Mouse (Mus musculus) embryonic facial prominence, embryonic 10.5 days (tissue): Measurements from ENCODE around the gene Wdr20. TPM values are rescaled to one million over a fixed set of nuclear protein-coding genes. Genes with fewer than 3 reads are reported as not detected.

Source experiments
- DNase-seq: peaks from one replicate; pipeline ENCODE4 v3.0.0-alpha.2; 2017; ENCODE audit warnings: low spot score
- H3K27ac ChIP-seq: fragments of 300-500 bp; sonication (generic); replicated peaks from 2 replicates; pipeline ENCODE4 v1.5.1; 2016; ENCODE audit warnings: mild to moderate bottlenecking
- H3K27me3 ChIP-seq: fragments of 300-500 bp; sonication (generic); replicated peaks from 2 replicates; pipeline ENCODE4 v1.6.1; 2016; ENCODE audit warnings: low read depth, mild to moderate bottlenecking; ENCODE audit not compliant: poor library complexity, severe bottlenecking
- H3K36me3 ChIP-seq: fragments of 300-500 bp; sonication (generic); replicated peaks from 2 replicates; pipeline ENCODE4 v1.6.1; 2016; ENCODE audit warnings: mild to moderate bottlenecking, moderate library complexity
- H3K4me1 ChIP-seq: fragments of 300-500 bp; sonication (generic); 2 replicates; pipeline ENCODE4 v1.6.1; 2016
- H3K4me3 ChIP-seq: fragments of 300-500 bp; sonication (generic); 2 replicates; pipeline ENCODE4 v1.5.1; 2016; ENCODE audit warnings: mild to moderate bottlenecking, moderate library complexity
- H3K9me3 ChIP-seq: fragments of 300-500 bp; sonication (generic); 2 replicates; pipeline ENCODE4 v1.6.1; 2016; ENCODE audit warnings: mild to moderate bottlenecking
- WGBS: fragments of 180-500 bp; shearing (Covaris S2); methylation state at CpG from one replicate; pipeline ENCODE4 v1.1.7; 2016; 5-methylcytosine and 5-hydroxymethylcytosine counted together
- polyA plus RNA-seq: library from polyadenylated mRNA; unstranded; fragments of >200 nt; fragmentation: Nextera tagmentation; extraction: Ambion mirVana; gene quantifications from 2 replicates; pipeline ENCODE4 v1.2.1, GENCODE M21; 2016

Wdr20 gene
- polyA plus RNA-seq, 1 experiment from 2014 or later, result 24.1 TPM

DNA sequence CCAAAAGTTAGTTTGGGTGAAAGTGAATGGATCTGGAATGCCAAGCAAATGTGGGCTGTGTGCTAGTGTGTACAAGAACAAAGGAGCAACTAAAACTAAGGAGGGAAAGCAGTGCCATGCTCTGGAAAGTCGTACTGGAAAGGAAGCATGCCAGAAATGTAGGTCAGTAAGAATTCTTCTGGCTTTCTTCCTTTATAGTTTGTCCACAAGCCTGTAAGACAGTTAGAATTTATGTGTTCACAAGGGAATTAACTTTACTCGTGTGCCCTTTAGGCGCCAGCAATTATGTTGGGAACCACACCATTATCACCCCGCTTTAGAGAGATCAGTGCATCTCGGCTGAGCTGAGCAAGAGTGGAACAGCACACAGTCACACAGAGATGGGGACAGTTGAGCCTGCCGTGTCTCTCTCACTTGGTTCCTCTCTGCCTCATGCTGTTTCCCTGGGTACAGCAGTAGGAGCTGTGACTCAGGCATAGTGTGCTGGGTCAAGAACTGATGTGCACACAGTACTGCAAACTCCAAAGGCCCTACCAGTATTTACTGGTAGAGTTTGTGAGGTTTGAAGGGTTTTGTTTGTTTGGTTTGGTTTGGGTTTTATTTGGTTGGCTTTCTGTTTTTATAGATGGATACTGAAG, 32.0 kb downstream of the Wdr20 start:
- Histone ChIP-seq H3K36me3 (no peaks in the 10 kb centered on the region), H3K27me3 (no peaks in the 10 kb centered on the region), H3K9me3 (no peaks in the 10 kb centered on the region), H3K4me3 (no peak overlapping the region), H3K27ac (no peak overlapping the region), H3K4me1 (no peaks in the 10 kb centered on the region)
- no peak for DNase-seq
- WGBS, result 77% methylated on average over 6 of the region's 6 CpGs

- Histone ChIP-seq H3K9me3 (no peaks in the 10 kb centered on the region), H3K4me3 (no peak overlapping the region), H3K27me3 (no peaks in the 10 kb centered on the region), H3K4me1 (peaks cover 4% of the 10 kb centered on the region), H3K27ac (no peak overlapping the region), H3K36me3 (no peaks in the 10 kb centered on the region)
- WGBS, result 94% methylated on average over 10 of the region's 10 CpGs
- no peak for DNase-seq
Observed at GRCm38 (mm10) chr12:110770479-110771247, 32.9 kb downstream of the Wdr20 start.

GRCm38 (mm10) chr12:110771961-110772360, 34.2 kb downstream of the Wdr20 start:
- 92% methylated on average over 6 of the region's 6 CpGs for WGBS

GRCm38 (mm10) chr12:110775628-110776426, 38.1 kb downstream of the Wdr20 start:
- WGBS, result 61% methylated on average over 5 of the region's 5 CpGs
- Histone ChIP-seq H3K27ac (no peak overlapping the region), H3K27me3 (no peaks in the 10 kb centered on the region), H3K4me3 (0 out of 2 replicates have a peak overlapping the region, but pooled peaks have one; percentile 11), H3K4me1 (peaks cover 12% of the 10 kb centered on the region), H3K36me3 (peaks cover 18% of the 10 kb centered on the region), H3K9me3 (no peaks in the 10 kb centered on the region)
- peak; percentile 17 for DNase-seq

More at GRCm38 (mm10) chr12:110771961-110772360, 34.2 kb downstream of the Wdr20 start:
- no peak overlapping the region for H3K27ac ChIP-seq
- no peaks in the 10 kb centered on the region for H3K27me3 ChIP-seq
- no peaks in the 10 kb centered on the region for H3K9me3 ChIP-seq
- no peak for DNase-seq
- H3K36me3 ChIP-seq, result no peaks in the 10 kb centered on the region
- H3K4me3 ChIP-seq, result no peak overlapping the region
- H3K4me1 ChIP-seq, result peaks cover 12% of the 10 kb centered on the region

GRCm38 (mm10) chr12:110777853-110778252, 40.1 kb downstream of the Wdr20 start:
- Histone ChIP-seq H3K4me1 (peaks cover 12% of the 10 kb centered on the region), H3K36me3 (peaks cover 36% of the 10 kb centered on the region), H3K4me3 (no peak overlapping the region), H3K9me3 (no peaks in the 10 kb centered on the region), H3K27me3 (no peaks in the 10 kb centered on the region), H3K27ac (no peak overlapping the region)
- no peak for DNase-seq
- WGBS, result 88% methylated on average over 5 of the region's 5 CpGs

- H3K4me1 ChIP-seq, result peaks cover 12% of the 10 kb centered on the region
- DNase-seq, result no peak
- no peak overlapping the region for H3K4me3 ChIP-seq
- no peak overlapping the region for H3K27ac ChIP-seq
- H3K36me3 ChIP-seq, result peaks cover 40% of the 10 kb centered on the region
- no peaks in the 10 kb centered on the region for H3K27me3 ChIP-seq
- H3K9me3 ChIP-seq, result no peaks in the 10 kb centered on the region
- WGBS, result 88% methylated on average over 7 of the region's 7 CpGs
Observed at GRCm38 (mm10) chr12:110779296-110779695, 41.6 kb downstream of the Wdr20 start.

GRCm38 (mm10) chr12:110781181-110781580, 43.4 kb downstream of the Wdr20 start:
- no peaks in the 10 kb centered on the region for H3K27me3 ChIP-seq
- WGBS, result 88% methylated on average over 8 of the region's 8 CpGs
- no peaks in the 10 kb centered on the region for H3K9me3 ChIP-seq
- no peak overlapping the region for H3K27ac ChIP-seq
- DNase-seq, result no peak
- H3K4me3 ChIP-seq, result no peak overlapping the region
- H3K36me3 ChIP-seq, result peaks cover 51% of the 10 kb centered on the region
- H3K4me1 ChIP-seq, result peaks cover 3% of the 10 kb centered on the region

GRCm38 (mm10) chr12:110782278-110782677, 44.5 kb downstream of the Wdr20 start:
- Histone ChIP-seq H3K9me3 (no peaks in the 10 kb centered on the region), H3K36me3 (peaks cover 54% of the 10 kb centered on the region), H3K4me1 (no peaks in the 10 kb centered on the region), H3K4me3 (no peak overlapping the region), H3K27me3 (no peaks in the 10 kb centered on the region), H3K27ac (no peak overlapping the region)
- no peak for DNase-seq
- 91% methylated on average over 1 of the region's 1 CpGs for WGBS

DNA sequence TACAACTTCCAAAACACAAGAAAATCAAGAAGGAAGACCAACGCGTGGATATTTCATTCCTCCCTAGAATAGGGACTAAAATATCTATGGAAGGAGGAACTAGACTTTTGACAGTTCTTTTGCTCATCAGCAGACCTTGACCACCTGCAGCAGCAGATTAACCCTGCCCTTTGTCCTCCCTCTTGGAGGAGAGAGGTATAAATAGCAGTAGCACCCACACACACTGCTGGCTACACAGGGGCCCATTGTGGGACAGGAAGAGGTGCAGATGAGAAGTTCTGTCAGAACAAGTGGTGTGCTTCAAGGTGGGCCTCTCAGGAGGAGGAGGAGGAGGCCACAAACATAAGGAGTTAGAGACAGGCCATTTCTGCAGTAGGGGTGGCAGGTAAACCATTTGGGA, 46.5 kb downstream of the Wdr20 start:
- WGBS, result 98% methylated on average over 2 of the region's 2 CpGs
- Histone ChIP-seq H3K4me1 (no peaks in the 10 kb centered on the region), H3K4me3 (no peak overlapping the region), H3K36me3 (peaks cover 53% of the 10 kb centered on the region), H3K27me3 (no peaks in the 10 kb centered on the region), H3K9me3 (no peaks in the 10 kb centered on the region), H3K27ac (no peak overlapping the region)
- no peak for DNase-seq

- Histone ChIP-seq H3K4me1 (peaks cover 5% of the 10 kb centered on the region; the same call in 1 of the 2 replicates), H3K36me3 (peaks cover 44% of the 10 kb centered on the region), H3K4me3 (no peak overlapping the region), H3K27ac (no peak overlapping the region), H3K27me3 (no peaks in the 10 kb centered on the region), H3K9me3 (no peaks in the 10 kb centered on the region)
- 88% methylated on average over 4 of the region's 4 CpGs for WGBS
- DNase-seq, result no peak
Observed at GRCm38 (mm10) chr12:110786243-110786642, 48.5 kb downstream of the Wdr20 start.

DNA sequence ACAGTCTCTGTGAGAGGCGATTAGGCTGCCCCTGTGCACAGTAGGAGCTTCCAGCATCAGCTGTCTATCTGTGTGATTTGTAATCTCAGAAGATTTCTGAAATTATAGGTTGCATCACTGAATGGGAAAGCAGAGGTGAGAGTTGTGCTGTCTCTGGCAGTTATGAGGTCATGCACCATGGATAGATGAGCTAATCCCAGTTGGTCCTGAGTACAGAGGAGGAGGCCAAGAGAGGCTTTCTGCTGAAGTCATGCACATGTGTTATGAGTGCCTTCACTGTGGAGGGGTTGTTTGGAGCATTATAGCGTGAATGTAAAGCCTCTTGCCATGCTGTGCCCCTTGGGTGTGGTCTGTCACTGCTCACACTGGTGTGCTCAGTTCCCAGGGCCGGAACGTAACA, 52.8 kb downstream of the Wdr20 start:
- Histone ChIP-seq H3K36me3 (peaks cover 36% of the 10 kb centered on the region), H3K27me3 (no peaks in the 10 kb centered on the region), H3K4me1 (peaks cover 5% of the 10 kb centered on the region; the same call in 1 of the 2 replicates), H3K27ac (no peak overlapping the region), H3K9me3 (no peaks in the 10 kb centered on the region), H3K4me3 (no peak overlapping the region)
- DNase-seq, result no peak
- WGBS, result 91% methylated on average over 4 of the region's 4 CpGs

DNA sequence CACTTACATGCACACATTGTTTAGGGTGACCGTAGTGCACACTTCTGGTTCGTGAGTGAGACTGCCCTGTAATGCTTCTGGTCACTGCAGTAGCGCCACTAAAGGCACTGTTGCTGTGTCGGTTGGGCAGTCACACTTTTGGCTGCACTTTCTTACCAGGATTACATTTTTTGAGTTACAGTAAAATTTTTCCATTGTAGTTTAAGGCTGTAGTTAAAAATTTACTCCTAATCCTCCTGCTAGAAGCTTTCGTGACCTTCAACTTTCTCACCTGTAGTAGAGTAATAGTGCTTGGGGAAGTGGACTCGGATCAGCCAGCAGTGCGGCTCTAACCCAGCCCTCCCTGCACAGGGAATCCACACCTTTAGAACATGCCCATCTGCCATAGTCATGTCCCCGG, 53.3 kb downstream of the Wdr20 start:
- Histone ChIP-seq H3K36me3 (peaks cover 36% of the 10 kb centered on the region), H3K27me3 (no peaks in the 10 kb centered on the region), H3K4me1 (peaks cover 5% of the 10 kb centered on the region; the same call in 1 of the 2 replicates), H3K9me3 (no peaks in the 10 kb centered on the region), H3K4me3 (no peak overlapping the region), H3K27ac (no peak overlapping the region)
- DNase-seq, result no peak
- WGBS, result 92% methylated on average over 8 of the region's 8 CpGs
